Mouse (Mus musculus): Measurements from ENCODE around the gene Mybbp1a. TPM values are rescaled to one million over a fixed set of nuclear protein-coding genes. Genes with fewer than 3 reads are reported as not detected.

Mybbp1a gene
- total and polyA plus RNA-seq, 3 experiments, result 174 to 816 (median 245) TPM

DNA sequence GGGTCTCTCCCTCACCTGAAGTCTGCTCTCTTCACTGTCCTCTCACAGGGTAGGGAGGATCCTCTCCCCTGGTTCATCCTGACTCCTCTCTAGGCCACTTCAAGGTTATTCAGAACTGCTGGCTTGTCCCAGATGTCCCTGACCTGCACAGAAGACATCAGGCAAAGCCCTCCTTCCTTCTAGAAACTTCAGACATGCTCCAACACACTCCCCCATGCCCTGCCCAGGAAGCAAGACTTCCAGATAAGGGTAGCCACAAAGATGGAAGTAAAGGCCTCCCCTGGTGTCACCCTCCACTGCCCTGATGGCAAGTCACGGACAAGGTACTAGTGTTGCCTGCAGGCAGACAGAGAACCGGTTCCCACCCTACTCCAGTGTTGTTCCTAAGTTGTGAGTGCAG lies 46.5 kb upstream of the Mybbp1a start:
- dilution Hi-C loops (cut with MboI; ENCODE audit: extremely low pct_ligation_motif_present, extremely low pct_unique_long_range_greater_than_20kb, low sequenced_read_pairs), result no loop called here
- Histone ChIP-seq H3K79me2 (replicated peaks; ENCODE audit: control insufficient read depth, extremely low read depth, insufficient read depth, poor library complexity, severe bottlenecking) (no peaks in the 10 kb centered on the region), H3K4me3 (replicated peaks in 1 of 3; ENCODE audit: low read depth in 2 of 3, low read length in 2 of 3, poor library complexity in 1 of 3) (no peak overlapping the region), H3K4me2 (ENCODE audit: insufficient read depth, low read depth, poor library complexity, severe bottlenecking) (no peak overlapping the region), H3K27ac (ENCODE audit: insufficient read depth, low read depth) (no peak overlapping the region), H3K36me3 (replicated peaks in 1 of 2; ENCODE audit: control insufficient read depth in 1 of 2, insufficient read depth in 1 of 2, low read length in 1 of 2) (no peaks in the 10 kb centered on the region), H3K9me3 (replicated peaks; ENCODE audit: low read length) (peaks cover under 1% of the 10 kb centered on the region), H3K9ac (ENCODE audit: insufficient read depth, low read depth) (no peak overlapping the region), H3K27me3 (replicated peaks) (peaks cover 87% of the 10 kb centered on the region), H3K4me1 (ENCODE audit: control insufficient read depth in 1 of 2, insufficient read depth in 2 of 2) (no peaks in the 10 kb centered on the region)
- TF ChIP-seq MAFK (IDR thresholded peaks at IDR 0.05; ENCODE audit: insufficient replicate concordance, low read length), result no peak
- no peak for TF ChIP-seq ZC3H11A (IDR thresholded peaks at IDR 0.05; ENCODE audit: low read depth, low read length)
- no peak for TF ChIP-seq CHD1 (IDR thresholded peaks at IDR 0.05; ENCODE audit: low read depth, low read length)
- TF ChIP-seq CTCF (conservative IDR thresholded peaks at IDR 0.05 in 1 of 2, IDR thresholded peaks at IDR 0.05 in 1 of 2; ENCODE audit: low read depth in 2 of 2, low read length in 2 of 2), result no peak
- no peak for TF ChIP-seq RCOR1 (conservative IDR thresholded peaks at IDR 0.05; ENCODE audit: low read depth, low read length)
- TF ChIP-seq GABPA (IDR thresholded peaks at IDR 0.05; ENCODE audit: insufficient replicate concordance, low read depth, low read length), result no peak
- TF ChIP-seq ZKSCAN1 (IDR thresholded peaks at IDR 0.05; ENCODE audit: borderline replicate concordance, low read depth, low read length), result no peak
- no peak for TF ChIP-seq USF1 (IDR thresholded peaks at IDR 0.05; ENCODE audit: low read depth, low read length)
- no peak for TF ChIP-seq CHD2 (IDR thresholded peaks at IDR 0.05; ENCODE audit: low read length)
- TF ChIP-seq ELF1 (IDR thresholded peaks at IDR 0.05; ENCODE audit: low read depth, low read length), result no peak
- no peak for TF ChIP-seq TCF12 (IDR thresholded peaks at IDR 0.05; ENCODE audit: low read depth, low read length)
- no peak for TF ChIP-seq MXI1 (IDR thresholded peaks at IDR 0.05; ENCODE audit: low read depth, low read length)
- no peak for TF ChIP-seq MEF2A (IDR thresholded peaks at IDR 0.05; ENCODE audit: borderline replicate concordance, low read depth, low read length)
- TF ChIP-seq HCFC1 (IDR thresholded peaks at IDR 0.05; ENCODE audit: low read depth, low read length), result no peak
- TF ChIP-seq UBTF (IDR thresholded peaks at IDR 0.05; ENCODE audit: low read depth, low read length), result no peak
- no peak for TF ChIP-seq NELFE (IDR thresholded peaks at IDR 0.05; ENCODE audit: low read depth, low read length)
- no peak for TF ChIP-seq SIN3A (IDR thresholded peaks at IDR 0.05; ENCODE audit: low read length)
- TF ChIP-seq POLR2A (IDR thresholded peaks at IDR 0.05; ENCODE audit: low read depth, low read length), result no peak
- in situ Hi-C loops (cut with MboI; ENCODE audit: low pct_ligation_motif_present, low pct_unique_long_range_greater_than_20kb, low sequenced_read_pairs), result no loop called here
- DNase-seq (ENCODE audit: extremely low read depth), result no peak

DNA sequence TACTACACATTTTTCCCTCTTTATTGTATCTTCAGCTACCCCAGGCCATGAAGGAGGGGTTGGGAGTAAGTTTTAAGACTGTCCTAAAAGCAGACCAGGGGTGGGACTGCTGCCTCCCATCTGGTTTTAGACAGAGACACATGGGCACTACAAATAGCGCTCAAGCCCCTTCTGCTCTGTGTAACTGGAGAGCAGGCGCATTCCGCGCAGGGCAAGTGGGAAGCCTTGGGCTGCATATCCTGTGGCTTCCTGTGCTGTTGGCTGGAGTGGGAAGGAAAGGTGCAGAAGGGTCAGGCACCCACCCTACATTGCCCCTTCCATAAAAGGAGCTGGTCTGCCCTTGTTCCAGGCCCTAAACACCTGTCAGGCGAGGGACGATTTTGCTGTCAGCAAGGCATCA lies 45.5 kb upstream of the Mybbp1a start:
- no peaks in the 10 kb centered on the region for H3K79me2 ChIP-seq (replicated peaks; ENCODE audit: control insufficient read depth, extremely low read depth, insufficient read depth, poor library complexity, severe bottlenecking)
- H3K36me3 ChIP-seq (replicated peaks in 1 of 2; ENCODE audit: control insufficient read depth in 1 of 2, insufficient read depth in 1 of 2, low read length in 1 of 2), result no peaks in the 10 kb centered on the region
- dilution Hi-C loops (cut with MboI; ENCODE audit: extremely low pct_ligation_motif_present, extremely low pct_unique_long_range_greater_than_20kb, low sequenced_read_pairs), result no loop called here
- H3K4me3 ChIP-seq (replicated peaks in 1 of 3; ENCODE audit: low read depth in 2 of 3, low read length in 2 of 3, poor library complexity in 1 of 3), result no peak overlapping the region
- H3K27me3 ChIP-seq (replicated peaks), result peaks cover 88% of the 10 kb centered on the region
- no peak overlapping the region for H3K9ac ChIP-seq (ENCODE audit: insufficient read depth, low read depth)
- no peak for DNase-seq (ENCODE audit: extremely low read depth)
- no peaks in the 10 kb centered on the region for H3K4me1 ChIP-seq (ENCODE audit: control insufficient read depth in 1 of 2, insufficient read depth in 2 of 2)
- in situ Hi-C loops (cut with MboI; ENCODE audit: low pct_ligation_motif_present, low pct_unique_long_range_greater_than_20kb, low sequenced_read_pairs), result no loop called here
- H3K9me3 ChIP-seq (replicated peaks; ENCODE audit: low read length), result peaks cover 7% of the 10 kb centered on the region
- no peak overlapping the region for H3K4me2 ChIP-seq (ENCODE audit: insufficient read depth, low read depth, poor library complexity, severe bottlenecking)
- no peak overlapping the region for H3K27ac ChIP-seq (ENCODE audit: insufficient read depth, low read depth)
- no peak for TF ChIP-seq GABPA (IDR thresholded peaks at IDR 0.05; ENCODE audit: insufficient replicate concordance, low read depth, low read length)
- no peak for TF ChIP-seq MYC (IDR thresholded peaks at IDR 0.05; ENCODE audit: low read depth, low read length)
- TF ChIP-seq HCFC1 (IDR thresholded peaks at IDR 0.05; ENCODE audit: low read depth, low read length), result no peak
- no peak for TF ChIP-seq EP300 (IDR thresholded peaks at IDR 0.05; ENCODE audit: low read length)
- TF ChIP-seq RCOR1 (conservative IDR thresholded peaks at IDR 0.05; ENCODE audit: low read depth, low read length), result no peak
- TF ChIP-seq CHD1 (IDR thresholded peaks at IDR 0.05; ENCODE audit: low read depth, low read length), result no peak
- TF ChIP-seq BHLHE40 (IDR thresholded peaks at IDR 0.05; ENCODE audit: low read depth, low read length), result no peak
- no peak for TF ChIP-seq POLR2AphosphoS2 (IDR thresholded peaks at IDR 0.05; ENCODE audit: low read depth, low read length)
- no peak for TF ChIP-seq ZC3H11A (IDR thresholded peaks at IDR 0.05; ENCODE audit: low read depth, low read length)
- no peak for TF ChIP-seq SMC3 (IDR thresholded peaks at IDR 0.05; ENCODE audit: low read depth, low read length)
- TF ChIP-seq CHD2 (IDR thresholded peaks at IDR 0.05; ENCODE audit: low read length), result no peak
- TF ChIP-seq MAX (IDR thresholded peaks at IDR 0.05; ENCODE audit: low read length), result no peak
- TF ChIP-seq TBP (conservative IDR thresholded peaks at IDR 0.05; ENCODE audit: low read depth, low read length), result no peak

Data from CH12.LX (cell line).